Mouse (Mus musculus): ENCODE measurements around the gene Trio. TPM values are rescaled to one million over a fixed set of nuclear protein-coding genes. Genes with fewer than 3 reads are reported as not detected.

The Trio gene
- total RNA-seq (2021): 10 to 100 TPM; 63.2 to 68.9 TPM
- long read RNA-seq, experiment 1, partial matches to known transcripts: 2 of 3 reads
- long read RNA-seq, experiment 1, other reads (novel, unspliced or antisense): 1 of 3 reads
- long read RNA-seq, experiment 2, partial matches to known transcripts: 0 of 1 reads
- long read RNA-seq, experiment 2, other reads (novel, unspliced or antisense): 1 of 1 reads

- DNase-seq: peak; percentile 98 to 99
Observed at GRCm38 (mm10) chr15:28025447-28026166, at the start of gene Trio. Gene Trio, minus strand, starts transcription at chr15:28025848.

GRCm38 (mm10) chr15:28074416-28074970, 48.8 kb upstream of the Trio start:
- DNase-seq: peak in 1 of 2 experiments; percentile 17

- no peak for DNase-seq
Observed at GRCm38 (mm10) chr15:28071601-28072000, 46.0 kb upstream of the Trio start.

- no peak for DNase-seq
Observed at GRCm38 (mm10) chr15:28070771-28071419, 45.2 kb upstream of the Trio start.

GRCm38 (mm10) chr15:28070221-28070620, 44.6 kb upstream of the Trio start:
- no peak for DNase-seq

GRCm38 (mm10) chr15:28067373-28067772, 41.7 kb upstream of the Trio start:
- peak in 1 of 2 experiments; percentile 36 for DNase-seq

- DNase-seq: no peak
Observed at GRCm38 (mm10) chr15:28066468-28066867, 40.8 kb upstream of the Trio start.

GRCm38 (mm10) chr15:28065572-28065971, 39.9 kb upstream of the Trio start:
- no peak for DNase-seq

GRCm38 (mm10) chr15:28064733-28065088, 39.1 kb upstream of the Trio start:
- no peak for DNase-seq

- DNase-seq: no peak
Observed at GRCm38 (mm10) chr15:28064081-28064732, 38.6 kb upstream of the Trio start.

- DNase-seq: no peak
Observed at GRCm38 (mm10) chr15:28063466-28063865, 37.8 kb upstream of the Trio start.

- DNase-seq: no peak
Observed at GRCm38 (mm10) chr15:28062016-28062415, 36.4 kb upstream of the Trio start.

- no peak for DNase-seq
Observed at GRCm38 (mm10) chr15:28060977-28061376, 35.3 kb upstream of the Trio start.

- no peak for DNase-seq
Observed at GRCm38 (mm10) chr15:28060423-28060822, 34.8 kb upstream of the Trio start.

GRCm38 (mm10) chr15:28057545-28057944, 31.9 kb upstream of the Trio start:
- DNase-seq: no peak

GRCm38 (mm10) chr15:28054731-28055130, 29.1 kb upstream of the Trio start:
- DNase-seq: no peak

GRCm38 (mm10) chr15:28054111-28054510, 28.5 kb upstream of the Trio start:
- DNase-seq: no peak

GRCm38 (mm10) chr15:28053226-28053625, 27.6 kb upstream of the Trio start:
- no peak for DNase-seq

- no peak for DNase-seq
Observed at GRCm38 (mm10) chr15:28051811-28052210, 26.2 kb upstream of the Trio start.

GRCm38 (mm10) chr15:28051104-28051625, 25.5 kb upstream of the Trio start:
- peak; percentile 24 to 42 for DNase-seq

- peak; percentile 52 to 65 for DNase-seq
Observed at GRCm38 (mm10) chr15:28047711-28048110, 22.1 kb upstream of the Trio start.

- DNase-seq: no peak
Observed at GRCm38 (mm10) chr15:28041158-28041865, 15.7 kb upstream of the Trio start.

Data from adrenal gland, postnatal 36 days (tissue).